Mouse (Mus musculus) liver, embryonic 11.5 days (tissue): ENCODE results near the gene Aplp2. TPM values are rescaled to one million over a fixed set of nuclear protein-coding genes. Genes with fewer than 3 reads are reported as not detected.

ENCODE experiments used
- ATAC-seq: fragments of 200-750 bp; cut with Nextera tagmentation; replicated peaks from 2 replicates; pipeline ENCODE4 v1.8.0; 2017; ENCODE audit warnings: moderate number of reproducible peaks, mild to moderate bottlenecking, moderate TSS enrichment, moderate library complexity; ENCODE audit not compliant: low FRiP score
- DNase-seq: peaks from one replicate; pipeline ENCODE4 v3.0.0-alpha.2; 2017; ENCODE audit warnings: low spot score
- H3K27ac ChIP-seq: fragments of 300-500 bp; sonication (generic); 2 replicates; pipeline ENCODE4 v1.5.1; 2014; ENCODE audit warnings: mild to moderate bottlenecking, low read depth, low read length, control low read depth
- H3K27me3 ChIP-seq: fragments of 300-500 bp; sonication (generic); replicated peaks from 2 replicates; pipeline ENCODE4 v1.6.1; 2014; ENCODE audit warnings: low read length, mixed read lengths; ENCODE audit not compliant: control insufficient read depth, insufficient read depth
- H3K36me3 ChIP-seq: fragments of 300-500 bp; sonication (generic); 2 replicates; pipeline ENCODE4 v1.6.1; 2014; ENCODE audit warnings: mild to moderate bottlenecking, low read length, moderate library complexity, mixed read lengths; ENCODE audit not compliant: control insufficient read depth, insufficient read depth
- H3K4me1 ChIP-seq: fragments of 300-500 bp; sonication (generic); replicated peaks from 2 replicates; pipeline ENCODE4 v1.6.1; 2014; ENCODE audit warnings: low read length, mixed read lengths; ENCODE audit not compliant: control insufficient read depth, insufficient read depth
- H3K4me2 ChIP-seq: fragments of 300-500 bp; sonication (generic); 2 replicates; pipeline ENCODE4 v1.6.1; 2014; ENCODE audit warnings: mild to moderate bottlenecking, control low read depth, moderate library complexity
- H3K4me3 ChIP-seq: fragments of 300-500 bp; sonication (generic); 2 replicates; pipeline ENCODE4 v1.5.1; 2014; ENCODE audit warnings: low read depth, low read length, control low read depth
- H3K9ac ChIP-seq: fragments of 300-500 bp; sonication (generic); 2 replicates; pipeline ENCODE4 v1.6.1; 2014; ENCODE audit warnings: low read depth, low read length, control low read depth
- H3K9me3 ChIP-seq: fragments of 300-500 bp; sonication (generic); 2 replicates; pipeline ENCODE4 v1.6.1; 2016; ENCODE audit warnings: low read length, inconsistent platforms, mixed read lengths; ENCODE audit not compliant: control insufficient read depth
- WGBS: fragments of 180-500 bp; shearing (Covaris S2); extraction: QIAGEN DNeasy Blood & Tissue Kit; methylation state at CpG from one replicate; pipeline ENCODE4 v1.1.7; 2014; 5-methylcytosine and 5-hydroxymethylcytosine counted together
- polyA plus RNA-seq: library from polyadenylated mRNA; unstranded; fragments of >200 nt; fragmentation: Nextera tagmentation; extraction: Ambion mirVana; gene quantifications from 2 replicates; pipeline ENCODE4 v1.2.1, GENCODE M21; 2014

Aplp2 gene
- polyA plus RNA-seq, 1 experiment from 2014 or later, result 256 TPM

DNA sequence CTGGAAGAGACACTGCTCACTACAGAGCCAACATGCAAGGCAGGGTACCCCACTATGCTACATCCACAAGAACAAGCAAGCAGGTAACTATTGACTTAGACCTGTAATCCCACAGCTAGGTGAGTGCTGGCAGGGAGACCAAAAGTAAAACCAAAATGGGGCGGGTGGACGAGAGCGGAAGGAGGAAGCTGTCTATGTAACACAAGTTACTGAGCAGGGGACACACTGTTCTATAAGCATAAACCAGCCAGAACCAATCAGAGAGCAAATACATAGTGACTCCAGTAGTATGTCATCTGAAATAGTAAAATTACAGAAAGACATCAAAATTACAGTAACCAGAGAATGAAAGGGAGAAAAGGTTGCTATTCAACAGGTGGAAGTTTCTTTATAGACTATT, 13.0 kb downstream of the Aplp2 start:
- Histone ChIP-seq H3K9me3 (no peaks in the 10 kb centered on the region), H3K4me1 (peaks cover 6% of the 10 kb centered on the region; the same call in 1 of the 2 replicates), H3K4me2 (no peak overlapping the region), H3K27ac (no peak overlapping the region), H3K9ac (no peak overlapping the region), H3K27me3 (no peaks in the 10 kb centered on the region), H3K4me3 (no peak overlapping the region), H3K36me3 (peaks cover 4% of the 10 kb centered on the region)
- ATAC-seq (no peak), DNase-seq (no peak)
- 94% methylated on average over 3 of the region's 3 CpGs for WGBS

DNA sequence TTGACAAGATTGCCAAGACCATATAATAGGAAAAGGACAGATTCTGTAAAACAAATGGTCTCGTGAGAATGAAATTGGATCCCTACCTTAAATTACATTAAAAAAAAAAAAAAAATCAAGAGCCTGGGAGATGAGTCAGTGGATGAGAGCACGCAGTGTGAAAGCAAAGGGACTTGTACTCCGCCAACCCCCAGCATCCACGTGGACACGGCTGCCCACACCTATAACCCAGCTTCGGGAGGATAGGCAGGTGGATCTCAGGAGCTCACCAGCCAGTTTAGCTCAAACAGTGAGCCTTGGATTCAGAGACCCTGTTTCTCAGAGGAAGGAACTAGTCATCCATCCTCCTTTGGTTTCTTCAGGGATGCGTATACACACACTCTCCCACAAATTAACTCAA, 13.8 kb downstream of the Aplp2 start:
- Histone ChIP-seq H3K9ac (no peak overlapping the region), H3K4me3 (no peak overlapping the region), H3K36me3 (peaks cover 5% of the 10 kb centered on the region), H3K4me1 (no peaks in the 10 kb centered on the region; the same call in 1 of the 2 replicates), H3K4me2 (no peak overlapping the region), H3K27ac (no peak overlapping the region), H3K9me3 (no peaks in the 10 kb centered on the region), H3K27me3 (no peaks in the 10 kb centered on the region)
- DNase-seq, result no peak
- WGBS, result 93% methylated on average over 7 of the region's 7 CpGs
- ATAC-seq, result no peak

DNA sequence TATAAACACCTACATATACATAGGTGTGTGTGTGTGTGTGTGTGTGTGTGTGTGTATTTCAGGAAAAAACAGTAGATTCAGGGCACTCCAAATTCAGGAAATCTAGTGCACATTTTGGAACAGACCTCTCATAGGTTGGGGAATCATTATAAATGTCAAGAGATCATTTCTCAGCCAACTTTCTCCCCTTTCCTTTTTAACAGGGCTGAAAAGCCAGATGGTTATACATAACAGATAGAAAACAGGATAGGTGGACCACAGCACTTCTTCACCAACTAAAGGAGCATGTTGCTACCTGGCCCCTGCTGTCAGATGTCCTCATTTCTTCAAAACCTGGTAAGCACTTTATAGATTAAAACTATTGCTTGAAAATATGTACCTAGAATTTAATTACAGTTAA, 14.9 kb downstream of the Aplp2 start:
- Histone ChIP-seq H3K27me3 (no peaks in the 10 kb centered on the region), H3K4me1 (0 out of 2 replicates have a peak, but pooled peaks cover 2% of the 10 kb centered on the region), H3K4me3 (no peak overlapping the region), H3K27ac (no peak overlapping the region), H3K36me3 (peaks cover 5% of the 10 kb centered on the region), H3K9ac (no peak overlapping the region), H3K9me3 (no peaks in the 10 kb centered on the region), H3K4me2 (no peak overlapping the region)
- ATAC-seq, result no peak
- DNase-seq, result no peak

DNA sequence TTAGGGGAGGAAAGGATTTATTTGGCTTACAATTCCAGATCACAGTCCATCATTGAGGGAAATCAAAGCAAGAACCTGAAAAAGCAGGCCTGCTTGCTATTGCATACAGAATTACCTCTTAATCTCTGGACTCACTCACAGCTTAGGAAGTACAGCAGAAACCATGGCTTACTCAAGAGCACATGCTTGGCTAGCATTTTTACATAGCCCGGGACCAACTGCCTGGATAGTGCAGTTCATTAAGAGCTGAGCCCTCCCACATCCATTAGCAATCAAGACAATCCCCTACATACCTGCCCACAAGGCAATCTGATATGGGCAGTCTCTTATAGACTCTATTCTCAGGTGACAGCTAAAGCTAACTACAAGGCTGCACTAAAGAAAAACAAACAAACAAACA, 16.0 kb downstream of the Aplp2 start:
- ATAC-seq, result no peak
- Histone ChIP-seq H3K36me3 (peaks cover 5% of the 10 kb centered on the region), H3K4me3 (no peak overlapping the region), H3K27me3 (no peaks in the 10 kb centered on the region), H3K27ac (no peak overlapping the region), H3K9ac (no peak overlapping the region), H3K4me2 (no peak overlapping the region), H3K9me3 (no peaks in the 10 kb centered on the region), H3K4me1 (0 out of 2 replicates have a peak, but pooled peaks cover 6% of the 10 kb centered on the region)
- no peak for DNase-seq
- 88% methylated on average over 1 of the region's 1 CpGs for WGBS

DNA sequence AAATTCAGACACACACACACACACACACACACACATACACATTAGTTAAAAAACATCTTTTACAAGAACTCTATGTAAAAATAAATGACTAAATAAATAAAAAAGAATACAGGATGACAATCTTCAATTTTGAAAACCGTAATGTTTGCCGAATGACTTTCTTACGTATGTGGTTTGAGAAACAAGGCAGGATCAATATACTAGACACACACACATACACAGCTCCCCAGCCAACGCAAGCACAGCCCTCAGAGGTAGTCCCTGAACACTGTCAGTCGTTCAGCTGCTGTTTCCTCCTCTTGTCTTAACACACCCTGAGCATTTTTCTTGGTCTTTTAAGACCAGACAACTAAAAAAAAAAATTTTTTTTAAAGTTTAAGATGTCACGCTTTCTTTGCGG, 19.2 kb downstream of the Aplp2 start:
- Histone ChIP-seq H3K4me2 (no peak overlapping the region), H3K9me3 (no peaks in the 10 kb centered on the region), H3K4me3 (no peak overlapping the region), H3K4me1 (0 out of 2 replicates have a peak, but pooled peaks cover 6% of the 10 kb centered on the region), H3K36me3 (peaks cover 5% of the 10 kb centered on the region), H3K9ac (no peak overlapping the region), H3K27me3 (no peaks in the 10 kb centered on the region), H3K27ac (no peak overlapping the region)
- DNase-seq (peak; percentile 18), ATAC-seq (no peak)
- WGBS, result 85% methylated on average over 7 of the region's 7 CpGs

DNA sequence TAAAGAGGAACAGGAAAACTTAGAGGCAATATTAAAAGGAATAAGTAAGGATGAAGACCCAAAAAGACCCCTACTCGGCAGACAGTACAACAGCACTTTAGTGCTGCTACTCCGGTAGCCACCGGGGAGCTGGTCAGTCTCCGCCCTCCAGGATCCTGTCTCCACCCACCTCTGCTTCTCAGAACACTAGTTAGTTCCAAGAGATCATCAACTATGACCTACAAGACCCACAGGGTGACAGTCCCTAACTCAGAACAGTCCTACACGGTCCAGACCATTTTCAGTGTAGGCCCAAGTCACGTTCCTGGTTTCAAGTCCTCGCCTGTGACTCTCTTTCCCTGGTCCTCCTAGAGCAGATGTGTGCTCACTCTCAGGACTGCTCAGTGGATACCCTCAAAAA, 20.1 kb downstream of the Aplp2 start:
- H3K4me1 ChIP-seq, result 0 out of 2 replicates have a peak, but pooled peaks cover 6% of the 10 kb centered on the region
- peaks cover 5% of the 10 kb centered on the region for H3K36me3 ChIP-seq
- H3K4me3 ChIP-seq, result no peak overlapping the region
- H3K27me3 ChIP-seq, result no peaks in the 10 kb centered on the region
- H3K27ac ChIP-seq, result no peak overlapping the region
- H3K9ac ChIP-seq, result no peak overlapping the region
- ATAC-seq, result no peak; the same call in 1 of the 2 replicates
- DNase-seq, result peak; percentile 26
- H3K4me2 ChIP-seq, result no peak overlapping the region
- H3K9me3 ChIP-seq, result no peaks in the 10 kb centered on the region
- 77% methylated on average over 7 of the region's 7 CpGs for WGBS

DNA sequence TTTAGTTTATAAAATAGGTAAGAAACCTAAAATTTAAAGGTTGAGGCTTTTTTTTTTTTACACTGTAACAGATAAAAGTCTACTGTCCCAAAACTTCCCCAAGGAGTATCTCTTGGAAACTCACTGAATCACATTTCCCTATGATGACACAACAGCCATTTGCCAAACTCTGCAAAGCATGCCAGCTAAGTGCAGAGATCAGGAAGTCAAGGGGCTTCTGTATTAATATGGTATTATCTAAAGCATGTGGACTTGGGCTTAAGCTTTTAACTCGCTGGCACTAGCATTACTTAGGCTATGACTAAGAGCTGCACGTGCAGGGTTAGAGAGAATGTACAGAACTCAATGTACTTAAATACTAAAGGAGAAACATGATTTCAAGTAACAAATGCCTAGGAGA, 22.4 kb downstream of the Aplp2 start:
- H3K4me2 ChIP-seq, result no peak overlapping the region
- H3K27ac ChIP-seq, result no peak overlapping the region
- 0 out of 2 replicates have a peak, but pooled peaks cover 6% of the 10 kb centered on the region for H3K4me1 ChIP-seq
- WGBS, result 78% methylated on average over 2 of the region's 2 CpGs
- DNase-seq (no peak), ATAC-seq (no peak)
- peaks cover 5% of the 10 kb centered on the region for H3K36me3 ChIP-seq
- H3K27me3 ChIP-seq, result no peaks in the 10 kb centered on the region
- H3K4me3 ChIP-seq, result no peak overlapping the region
- no peak overlapping the region for H3K9ac ChIP-seq
- H3K9me3 ChIP-seq, result no peaks in the 10 kb centered on the region

DNA sequence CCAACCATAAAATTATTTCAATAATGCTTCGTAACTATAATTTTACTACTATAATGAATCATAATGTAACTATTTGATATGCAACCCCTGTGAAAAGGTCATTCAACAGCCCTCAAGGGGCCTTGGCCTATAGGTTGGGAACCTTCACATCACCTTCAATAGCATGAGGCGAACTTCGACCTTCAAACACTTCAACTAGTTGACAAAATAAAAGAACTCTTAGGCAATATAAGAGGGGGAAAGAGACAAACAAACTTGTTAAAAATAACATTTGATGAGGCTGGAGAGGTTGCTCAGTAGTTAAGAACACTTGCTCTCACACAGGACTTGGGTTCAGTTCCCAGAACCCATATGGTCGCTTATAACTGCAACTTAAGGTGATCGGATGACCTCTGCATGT, 27.2 kb downstream of the Aplp2 start:
- Histone ChIP-seq H3K36me3 (no peaks in the 10 kb centered on the region), H3K4me3 (no peak overlapping the region), H3K4me1 (peaks cover 10% of the 10 kb centered on the region), H3K27ac (no peak overlapping the region), H3K9me3 (no peaks in the 10 kb centered on the region), H3K4me2 (no peak overlapping the region), H3K27me3 (no peaks in the 10 kb centered on the region), H3K9ac (no peak overlapping the region)
- WGBS, result 94% methylated on average over 5 of the region's 5 CpGs
- no peak for ATAC-seq
- DNase-seq, result no peak

DNA sequence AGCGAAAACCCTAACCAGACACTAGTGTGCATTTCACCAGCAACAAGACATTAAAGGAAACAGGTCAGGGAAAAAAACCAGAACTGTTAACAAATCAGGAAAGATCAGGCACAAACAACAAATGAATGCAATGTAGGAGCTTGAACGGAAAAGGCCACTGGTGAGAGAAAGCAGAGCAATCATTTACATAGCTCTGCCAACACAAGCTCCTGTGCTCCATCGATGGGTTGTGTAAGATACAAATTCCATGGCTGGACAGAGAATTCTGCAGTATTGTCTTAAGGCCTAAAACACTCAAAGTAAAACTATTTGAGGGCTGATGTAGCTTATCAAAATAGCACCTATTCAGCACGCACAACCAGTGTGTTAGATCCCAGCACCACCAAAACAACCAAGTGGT, 28.6 kb downstream of the Aplp2 start:
- ATAC-seq (no peak), DNase-seq (no peak)
- 79% methylated on average over 4 of the region's 4 CpGs for WGBS
- Histone ChIP-seq H3K27ac (no peak overlapping the region), H3K27me3 (no peaks in the 10 kb centered on the region), H3K9me3 (no peaks in the 10 kb centered on the region), H3K4me2 (no peak overlapping the region), H3K9ac (no peak overlapping the region), H3K4me1 (peaks cover 10% of the 10 kb centered on the region), H3K36me3 (no peaks in the 10 kb centered on the region), H3K4me3 (no peak overlapping the region)
